Mouse (Mus musculus) cerebellum, postnatal 36 days (tissue): Measurements from ENCODE around the gene 9430038I01Rik.

Experiments
- DNase-seq, 2 experiments: peaks; one replicate each; pipeline ENCODE4 v3.0.0; 2021 to 2022; ENCODE audit warnings: mixed read lengths in 2 of 2

The 9430038I01Rik gene

GRCm38 (mm10) chr7:137365056-137365455 lies 45.5 kb downstream of the 9430038I01Rik start:
- no peak for DNase-seq

GRCm38 (mm10) chr7:137364571-137364970 lies 46.0 kb downstream of the 9430038I01Rik start:
- DNase-seq: no peak

- DNase-seq: no peak
Measured at GRCm38 (mm10) chr7:137346860-137347259, 63.7 kb downstream of the 9430038I01Rik start.

GRCm38 (mm10) chr7:137346068-137346467 lies 64.5 kb downstream of the 9430038I01Rik start:
- DNase-seq: no peak

GRCm38 (mm10) chr7:137333951-137334350 lies 76.6 kb downstream of the 9430038I01Rik start:
- no peak for DNase-seq
